12 mouse cellular contexts compared by ENCODE assay signal in genomic region chr7:112439846-112440245, GRCm38 (mm10).
"Had no signal": no experiment of that assay in that cellular context is flagged by ENCODE, and none has a peak within 500 bp of the region (broad histone marks: within the 10 kb centered on the region; RNA-seq: fewer than 3 reads in every experiment).

No protein-coding gene starts in this region.

- H3K4me2 ChIP-seq: limb, embryonic 15.5 days; lung, embryonic 14.5 days; midbrain, embryonic 12.5 days; neural tube, embryonic 13.5 days had no signal

- H3K4me3 ChIP-seq: limb, embryonic 15.5 days; midbrain, embryonic 12.5 days; neural tube, embryonic 13.5 days had no signal

- H3K9ac ChIP-seq: limb, embryonic 15.5 days; liver, embryonic 14.5 days; lung, embryonic 14.5 days; midbrain, embryonic 12.5 days; neural tube, embryonic 13.5 days had no signal

- DNase-seq: kidney, adult 11 months; kidney, postnatal 14 days; layer of hippocampus, postnatal 36 days; lung, embryonic 14.5 days; retina, postnatal 1 day; right cerebral cortex, postnatal 14 days; thymus, postnatal 4 days had no signal

- H3K27me3 ChIP-seq: limb, embryonic 15.5 days; midbrain, embryonic 12.5 days; neural tube, embryonic 13.5 days had no signal

- H3K27ac ChIP-seq: limb, embryonic 15.5 days; liver, embryonic 14.5 days; midbrain, embryonic 12.5 days; neural tube, embryonic 13.5 days had no signal

- H3K36me3 ChIP-seq: neural tube, embryonic 13.5 days had no signal

- ATAC-seq: midbrain, embryonic 16.5 days had no signal
